Mouse (Mus musculus): ENCODE data around the gene Nek7.

Nek7 gene

GRCm38 (mm10) chr1:138619996-138620461 is at the start of gene Nek7:
Gene Nek7, minus strand, starts transcription at chr1:138620141.
- DNase-seq (ENCODE audit: low spot score): no peak

GRCm38 (mm10) chr1:138662342-138662741 is 42.4 kb upstream of the Nek7 start:
- DNase-seq (ENCODE audit: low spot score): no peak

GRCm38 (mm10) chr1:138654212-138654611 is 34.3 kb upstream of the Nek7 start:
- DNase-seq (ENCODE audit: low spot score): no peak

- no peak for DNase-seq (ENCODE audit: low spot score)
These were observed 25.1 kb upstream of the Nek7 start for GRCm38 (mm10) chr1:138644991-138645390.

- no peak for DNase-seq (ENCODE audit: low spot score)
These were observed 23.4 kb upstream of the Nek7 start for GRCm38 (mm10) chr1:138643306-138643830.

- DNase-seq (ENCODE audit: low spot score): no peak
These were observed 21.1 kb upstream of the Nek7 start for GRCm38 (mm10) chr1:138640934-138641461.

GRCm38 (mm10) chr1:138637850-138638249 is 17.9 kb upstream of the Nek7 start:
- no peak for DNase-seq (ENCODE audit: low spot score)

- DNase-seq (ENCODE audit: low spot score): no peak
These were observed 14.6 kb upstream of the Nek7 start for GRCm38 (mm10) chr1:138634561-138634960.

- no peak for DNase-seq (ENCODE audit: low spot score)
These were observed 9.0 kb upstream of the Nek7 start for GRCm38 (mm10) chr1:138628919-138629318.

GRCm38 (mm10) chr1:138628486-138628885 is 8.5 kb upstream of the Nek7 start:
- no peak for DNase-seq (ENCODE audit: low spot score)

- no peak for DNase-seq (ENCODE audit: low spot score)
These were observed 7.9 kb upstream of the Nek7 start for GRCm38 (mm10) chr1:138627804-138628203.

GRCm38 (mm10) chr1:138626288-138626687 is 6.3 kb upstream of the Nek7 start:
- DNase-seq (ENCODE audit: low spot score): no peak

- DNase-seq (ENCODE audit: low spot score): no peak
These were observed 3.9 kb upstream of the Nek7 start for GRCm38 (mm10) chr1:138623870-138624269.

GRCm38 (mm10) chr1:138622831-138623230 is 2.9 kb upstream of the Nek7 start:
- DNase-seq (ENCODE audit: low spot score): no peak

- DNase-seq (ENCODE audit: low spot score): no peak
These were observed 2.5 kb upstream of the Nek7 start for GRCm38 (mm10) chr1:138622431-138622830.

GRCm38 (mm10) chr1:138619114-138619971 is 598 bp downstream of the Nek7 start:
- peak; percentile 90 for DNase-seq (ENCODE audit: low spot score)

GRCm38 (mm10) chr1:138618012-138618354 is 2.0 kb downstream of the Nek7 start:
- DNase-seq (ENCODE audit: low spot score): peak; percentile 80

GRCm38 (mm10) chr1:138617279-138618011 is 2.5 kb downstream of the Nek7 start:
- no peak for DNase-seq (ENCODE audit: low spot score)

- no peak for DNase-seq (ENCODE audit: low spot score)
These were observed 4.6 kb downstream of the Nek7 start for GRCm38 (mm10) chr1:138615388-138615787.

GRCm38 (mm10) chr1:138614552-138615287 is 5.2 kb downstream of the Nek7 start:
- no peak for DNase-seq (ENCODE audit: low spot score)

GRCm38 (mm10) chr1:138612177-138612576 is 7.8 kb downstream of the Nek7 start:
- DNase-seq (ENCODE audit: low spot score): no peak

- DNase-seq (ENCODE audit: low spot score): no peak
These were observed 10.8 kb downstream of the Nek7 start for GRCm38 (mm10) chr1:138609176-138609575.

Measured in ovary, postnatal 10 days (tissue).